Mouse (Mus musculus) spleen, adult 2 months (tissue): ENCODE data around the gene Srrm3. TPM values are rescaled to one million over a fixed set of nuclear protein-coding genes. Genes with fewer than 3 reads are reported as not detected.
A peak's percentile ranks its signal among the peaks of the same experiment; 100 is the strongest.

Experiments used
- DNase-seq, 2 experiments: peaks; one replicate each; pipeline versions ENCODE4 v3.0.0 to v3.0.0-alpha.2; 2012 to 2021; ENCODE audit warnings: low spot score in 2 of 2, low read depth in 1 of 2
- H3K27ac ChIP-seq: fragments of 200-500 bp; 2 replicates; pipeline ENCODE4 v1.5.1; 2012; ENCODE audit warnings: low read length, inconsistent platforms; ENCODE audit not compliant: insufficient read depth
- H3K27me3 ChIP-seq: fragments of 200-500 bp; 2 replicates; pipeline ENCODE4 v1.6.1; 2012; ENCODE audit warnings: mild to moderate bottlenecking, moderate library complexity, low read length, inconsistent platforms; ENCODE audit not compliant: control insufficient read depth, insufficient read depth
- H3K36me3 ChIP-seq: fragments of 200-500 bp; 2 replicates; pipeline ENCODE4 v1.6.1; 2012; ENCODE audit warnings: mild to moderate bottlenecking, low read length, inconsistent platforms; ENCODE audit not compliant: control insufficient read depth, insufficient read depth
- H3K4me1 ChIP-seq: fragments of 200-500 bp; 2 replicates; pipeline ENCODE4 v1.6.1; 2011; ENCODE audit warnings: inconsistent platforms; ENCODE audit not compliant: control insufficient read depth, insufficient read depth, insufficient read length
- H3K4me3 ChIP-seq: fragments of 200-500 bp; 2 replicates; pipeline ENCODE4 v1.5.1; 2011; ENCODE audit warnings: mild to moderate bottlenecking, inconsistent platforms; ENCODE audit not compliant: insufficient read depth, insufficient read length; ENCODE audit errors: extremely low read depth
- CTCF ChIP-seq: fragments of 200-500 bp; IDR thresholded peaks from 2 replicates; pipeline ENCODE4 v1.5.1; 2011; ENCODE audit warnings: mild to moderate bottlenecking, inconsistent platforms; ENCODE audit not compliant: insufficient read depth, insufficient read length, insufficient replicate concordance; ENCODE audit errors: extremely low read depth
- POLR2A ChIP-seq: fragments of 200-500 bp; IDR thresholded peaks from 2 replicates; pipeline ENCODE4 v1.6.1; 2011; ENCODE audit warnings: low read depth, low read length, inconsistent platforms
- WGBS: fragments of 180-500 bp; shearing (Covaris S2); methylation state at CpG from one replicate; pipeline ENCODE4 v1.1.7; 2018; 5-methylcytosine and 5-hydroxymethylcytosine counted together
- polyA plus RNA-seq: library from polyadenylated mRNA; depleted of rRNA; stranded (reverse); fragments of >200 nt; gene quantifications from 2 replicates; pipeline ENCODE4 v1.2.3, GENCODE M21; 2012; rRNA removed

Gene Srrm3
- 0.05 and 0.06 TPM in 2 replicates for polyA plus RNA-seq

DNA sequence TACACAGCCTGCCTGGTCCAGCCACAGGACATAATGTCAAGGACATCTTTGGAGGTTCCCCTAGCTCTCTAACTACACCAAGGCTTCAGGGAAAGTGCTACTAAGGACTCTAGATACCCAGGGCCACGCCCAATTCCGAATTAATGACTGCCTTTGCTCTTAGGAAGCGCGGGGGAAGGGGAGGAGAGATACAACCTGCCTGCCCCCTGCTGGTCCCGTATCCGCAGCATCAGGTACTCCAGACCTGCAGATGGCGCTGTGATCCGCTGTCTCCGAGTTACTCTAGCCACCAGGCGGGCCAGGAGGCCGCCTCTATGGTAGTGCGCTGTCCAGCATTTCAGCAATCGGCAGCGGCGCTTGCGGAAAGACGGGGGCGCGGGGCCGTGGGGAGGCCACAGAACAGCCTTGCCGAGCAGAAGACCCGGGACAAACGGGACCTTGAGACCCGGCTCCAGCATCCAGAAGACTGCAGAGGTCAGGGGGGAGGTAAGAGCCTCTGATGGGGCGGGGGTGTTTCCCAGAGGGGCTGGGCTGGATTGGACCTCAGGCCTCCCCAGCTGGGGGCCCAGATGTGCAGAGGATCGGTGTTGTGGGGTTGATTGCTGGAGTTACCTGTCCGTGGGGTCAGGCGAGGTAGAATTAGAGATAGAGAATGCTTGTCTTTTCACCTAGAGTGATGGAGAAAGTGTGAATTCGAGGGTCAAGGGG, at the start of gene Srrm3:
Gene Srrm3 (plus strand): TSS at position 336 of the 708 bp plus-strand sequence.
- H3K27ac ChIP-seq: no peak within 1 kb of the TSS
- WGBS: 6% methylated on average over 29 of the region's 29 CpGs
- no peaks in the 10 kb centered on the region for H3K4me1 ChIP-seq
- no peaks in the 10 kb centered on the region for H3K36me3 ChIP-seq
- peaks cover 1% of the 10 kb centered on the region; the same call in 1 of the 2 replicates for H3K27me3 ChIP-seq
- peak; percentile 79 to 83 for DNase-seq
- H3K4me3 ChIP-seq: no peak within 1 kb of the TSS
- TF ChIP-seq POLR2A (no peak), CTCF (peak; percentile 100)

GRCm38 (mm10) chr5:135761881-135762280, 44.8 kb upstream of the Srrm3 start:
- no peaks in the 10 kb centered on the region for H3K4me1 ChIP-seq
- TF ChIP-seq POLR2A (no peak), CTCF (no peak)
- H3K4me3 ChIP-seq: no peak overlapping the region
- H3K27me3 ChIP-seq: no peaks in the 10 kb centered on the region
- WGBS: 81% methylated on average over 3 of the region's 3 CpGs
- DNase-seq: no peak
- no peak overlapping the region for H3K27ac ChIP-seq
- no peaks in the 10 kb centered on the region for H3K36me3 ChIP-seq

DNA sequence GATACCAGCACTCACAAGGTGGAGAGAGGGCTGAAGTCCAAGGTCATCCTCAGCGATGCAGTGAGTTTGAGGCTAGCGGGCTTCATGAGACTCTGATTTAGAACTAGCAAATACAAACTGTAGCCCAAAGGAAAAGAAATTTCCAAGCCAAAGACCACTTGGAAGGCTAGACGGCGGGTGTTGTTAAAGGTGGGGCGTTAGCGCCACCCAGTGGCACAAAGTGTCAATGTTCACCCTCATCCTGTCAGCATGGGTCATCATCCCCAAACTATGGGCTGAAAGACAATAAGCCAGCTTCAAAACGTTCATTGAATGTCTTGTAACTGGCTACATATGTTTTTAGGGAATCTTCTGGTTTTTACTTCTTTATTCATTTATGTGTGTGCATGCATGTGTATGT, 43.2 kb upstream of the Srrm3 start:
- DNase-seq: peak; percentile 28 to 49
- no peak overlapping the region for H3K27ac ChIP-seq
- TF ChIP-seq POLR2A: no peak
- TF ChIP-seq CTCF: peak; percentile 89; the same call in 1 of the 2 replicates
- no peaks in the 10 kb centered on the region for H3K36me3 ChIP-seq
- H3K27me3 ChIP-seq: no peaks in the 10 kb centered on the region
- H3K4me3 ChIP-seq: no peak overlapping the region
- H3K4me1 ChIP-seq: no peaks in the 10 kb centered on the region
- WGBS: 6% methylated on average over 7 of the region's 7 CpGs

- H3K4me3 ChIP-seq: no peak overlapping the region
- no peaks in the 10 kb centered on the region for H3K36me3 ChIP-seq
- H3K4me1 ChIP-seq: no peaks in the 10 kb centered on the region
- TF ChIP-seq CTCF (no peak), POLR2A (no peak)
- DNase-seq: no peak
- H3K27ac ChIP-seq: no peak overlapping the region
- WGBS: 78% methylated on average over 3 of the region's 3 CpGs
- no peaks in the 10 kb centered on the region for H3K27me3 ChIP-seq
Observed at GRCm38 (mm10) chr5:135764971-135765370, 41.7 kb upstream of the Srrm3 start.

GRCm38 (mm10) chr5:135772519-135772918, 34.2 kb upstream of the Srrm3 start:
- Histone ChIP-seq H3K4me3 (no peak overlapping the region), H3K36me3 (no peaks in the 10 kb centered on the region), H3K4me1 (peaks cover 1% of the 10 kb centered on the region; the same call in 1 of the 2 replicates), H3K27ac (no peak overlapping the region), H3K27me3 (no peaks in the 10 kb centered on the region)
- 0% methylated on average over 3 of the region's 3 CpGs for WGBS
- DNase-seq: no peak
- TF ChIP-seq CTCF (no peak), POLR2A (no peak)

GRCm38 (mm10) chr5:135776546-135776945, 30.1 kb upstream of the Srrm3 start:
- TF ChIP-seq CTCF: no peak
- TF ChIP-seq POLR2A: no peak
- 79% methylated on average over 4 of the region's 4 CpGs for WGBS
- H3K27me3 ChIP-seq: no peaks in the 10 kb centered on the region
- H3K27ac ChIP-seq: no peak overlapping the region
- H3K4me1 ChIP-seq: peaks cover 9% of the 10 kb centered on the region; the same call in 1 of the 2 replicates
- no peaks in the 10 kb centered on the region for H3K36me3 ChIP-seq
- H3K4me3 ChIP-seq: no peak overlapping the region
- no peak for DNase-seq

DNA sequence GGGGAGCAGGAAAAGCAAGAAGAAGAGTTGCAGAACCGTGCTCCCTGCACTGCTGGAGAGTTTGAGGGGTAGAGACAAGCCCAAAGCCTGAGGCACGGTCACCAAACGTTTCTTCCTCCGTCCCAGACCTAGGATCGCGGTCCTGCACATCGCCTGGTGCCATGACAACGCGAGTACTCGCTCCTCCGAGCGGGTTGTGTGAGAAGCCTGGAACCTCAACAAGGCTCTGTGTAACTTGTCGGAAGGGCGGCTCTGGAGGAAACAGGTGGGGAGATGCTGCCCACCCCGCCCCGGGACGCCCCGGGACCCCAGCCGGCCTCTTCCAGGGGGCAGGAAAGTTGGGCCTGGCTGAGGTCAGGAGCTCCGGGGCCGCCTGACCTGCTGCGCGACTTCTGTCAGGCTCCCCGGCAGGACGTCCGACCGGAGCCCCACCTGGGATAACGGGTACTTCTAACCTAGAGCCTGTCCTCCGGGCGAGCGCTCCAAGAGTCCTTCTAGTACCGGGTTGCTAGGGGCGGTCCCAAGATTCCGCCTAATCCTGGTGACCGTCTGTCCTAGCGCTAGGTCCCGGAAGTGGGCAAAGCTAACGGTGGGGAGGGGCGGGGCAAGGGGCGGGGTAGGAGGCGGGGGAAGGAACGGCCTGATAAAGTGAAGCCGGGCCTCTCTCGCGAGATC, 28.8 kb upstream of the Srrm3 start, which contains the start of gene Styxl1:
Gene Styxl1 (minus strand): TSS at position 590 of the 675 bp plus-strand sequence.
- no peaks in the 10 kb centered on the region for H3K36me3 ChIP-seq
- peak in 1 of 2 experiments; percentile 2 for DNase-seq
- TF ChIP-seq POLR2A (peak; percentile 15; the same call in 1 of the 2 replicates), CTCF (no peak)
- WGBS: 1% methylated on average over 45 of the region's 45 CpGs
- peaks cover 9% of the 10 kb centered on the region; the same call in 1 of the 2 replicates for H3K4me1 ChIP-seq
- H3K4me3 ChIP-seq: peak within 1 kb of the TSS; percentile 94
- peak within 1 kb of the TSS; percentile 93 for H3K27ac ChIP-seq
- no peaks in the 10 kb centered on the region for H3K27me3 ChIP-seq
